Mouse (Mus musculus) pancreas, adult 10 weeks (tissue): ENCODE measurements around the gene Ap1m1. TPM values are rescaled to one million over a fixed set of nuclear protein-coding genes. Genes with fewer than 3 reads are reported as not detected.

ENCODE experiments used
- polyA plus RNA-seq: library from polyadenylated mRNA; stranded (reverse); fragments of 350-450 nt; fragmentation: Illumina TruSeq; extraction: RNeasy Lipid Tissue Mini Kit (QIAGEN cat#74804); gene quantifications from one replicate; pipeline ENCODE4 v1.2.3, GENCODE M21; 2015; ENCODE audit warnings: low read depth, low replicate concordance; ENCODE audit not compliant: insufficient read depth

The Ap1m1 gene
- 17.6 TPM for polyA plus RNA-seq

GRCm38 (mm10) chr8:72239499-72240402, at the start of gene Ap1m1:
Gene Ap1m1, plus strand, starts transcription at chr8:72240018.

GRCm38 (mm10) chr8:72212751-72213150, 27.1 kb upstream of the Ap1m1 start, which contains the start of gene Cib3:
Gene Cib3, minus strand, starts transcription at chr8:72212837.

GRCm38 (mm10) chr8:72213536-72213935, 26.3 kb upstream of the Ap1m1 start, which contains the start of gene Gm11034:
Gene Gm11034, minus strand, starts transcription at chr8:72213636.

GRCm38 (mm10) chr8:72219541-72220363, 20.1 kb upstream of the Ap1m1 start, which contains the start of gene Fam32a:
Gene Fam32a, plus strand, starts transcription at chr8:72219730.

GRCm38 (mm10) chr8:72305210-72305905, 65.5 kb downstream of the Ap1m1 start, which contains the start of gene Gm10282:
Gene Gm10282, minus strand, starts transcription at chr8:72305260.

Other genes with a start within 250 kb of the Ap1m1 start
- 0.76 TPM for gene Cyp4f18, start 230.4 kb upstream of the Ap1m1 start, polyA plus RNA-seq
- not detected for gene Olfr372, start 198.8 kb upstream of the Ap1m1 start, polyA plus RNA-seq
- not detected for gene Olfr373, start 156.8 kb upstream of the Ap1m1 start, polyA plus RNA-seq
- not detected for gene Olfr374, start 133.0 kb upstream of the Ap1m1 start, polyA plus RNA-seq
- gene Tpm4, start 105.0 kb upstream of the Ap1m1 start, polyA plus RNA-seq: 53.4 TPM
- 15.3 TPM for gene Rab8a, start 78.8 kb upstream of the Ap1m1 start, polyA plus RNA-seq
- not detected for gene Hsh2d, start 50.4 kb upstream of the Ap1m1 start, polyA plus RNA-seq
- 0.41 TPM for gene Cib3, start 27.2 kb upstream of the Ap1m1 start, polyA plus RNA-seq
- gene Gm11034, start 26.4 kb upstream of the Ap1m1 start, polyA plus RNA-seq: not detected
- gene Fam32a, start 20.3 kb upstream of the Ap1m1 start, polyA plus RNA-seq: 13.5 TPM
- not detected for gene Gm10282, start 65.2 kb downstream of the Ap1m1 start, polyA plus RNA-seq
- 28.8 TPM for gene Klf2, start 79.0 kb downstream of the Ap1m1 start, polyA plus RNA-seq
- gene Eps15l1, start 181.4 kb downstream of the Ap1m1 start, polyA plus RNA-seq: 18.4 TPM
- not detected for gene Calr3, start 203.9 kb downstream of the Ap1m1 start, polyA plus RNA-seq
- 3.2 TPM for gene 1700030K09Rik, start 203.9 kb downstream of the Ap1m1 start, polyA plus RNA-seq
- 13.3 TPM for gene Cherp, start 235.2 kb downstream of the Ap1m1 start, polyA plus RNA-seq